Mouse (Mus musculus): ENCODE results near the gene St6galnac3. TPM values are rescaled to one million over a fixed set of nuclear protein-coding genes. Genes with fewer than 3 reads are reported as not detected.
A peak's percentile ranks its signal among the peaks of the same experiment; 100 is the strongest.

Gene St6galnac3
- polyA plus RNA-seq, 1 experiment from 2014 or later: 23.7 TPM

DNA sequence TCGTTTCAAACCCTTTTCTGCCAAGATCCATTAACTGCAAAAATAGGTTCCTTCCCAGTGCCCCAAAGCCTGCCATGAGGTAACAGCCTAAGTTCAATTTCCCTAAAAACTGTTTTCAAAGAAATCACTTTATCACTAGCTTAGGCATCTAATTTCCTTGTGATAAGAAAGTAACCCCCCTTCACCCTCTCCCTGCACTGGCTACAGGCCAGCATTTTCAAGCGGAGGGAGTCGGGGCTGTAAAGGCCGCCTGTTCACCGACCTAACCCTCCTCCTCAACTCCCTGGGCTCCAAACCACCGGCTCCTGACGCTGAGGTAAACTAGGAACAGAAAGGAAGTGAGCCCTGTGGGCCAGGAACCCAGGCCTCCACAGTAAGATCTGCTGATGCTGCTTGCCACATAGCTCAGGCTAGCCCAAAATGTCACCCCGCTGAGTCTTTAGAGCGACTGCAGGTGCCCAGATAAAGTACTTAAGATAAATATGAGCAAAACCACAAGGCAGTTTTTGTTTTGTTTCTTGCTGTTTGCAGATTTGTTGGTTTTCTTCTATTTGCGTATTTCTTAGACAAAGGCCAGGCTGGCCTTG lies 61.0 kb downstream of the St6galnac3 start:
- ATAC-seq (ENCODE audit: insufficient number of reproducible peaks, insufficient read depth, low FRiP score, low read depth): no peak
- Histone ChIP-seq H3K27me3 (ENCODE audit: control insufficient read depth, insufficient read depth, low read length) (no peaks in the 10 kb centered on the region), H3K36me3 (ENCODE audit: control insufficient read depth, insufficient read depth, low read length) (no peaks in the 10 kb centered on the region), H3K4me2 (ENCODE audit: low read length) (no peak overlapping the region), H3K27ac (replicated peaks in 1 of 2; ENCODE audit: control insufficient read depth in 1 of 2, insufficient read depth in 1 of 2, low read depth in 2 of 2, low read length in 2 of 2) (0 out of 4 replicates have a peak overlapping the region, but pooled peaks of 1 of the 2 experiments have one; percentile 33), H3K4me1 (ENCODE audit: control insufficient read depth in 2 of 2, insufficient read depth in 2 of 2, low read length in 2 of 2) (peaks cover 6 to 20% of the 10 kb centered on the region in 2 experiments; a peak in 3 of 4 replicates), H3K4me3 (ENCODE audit: control insufficient read depth in 1 of 2, insufficient read depth in 1 of 2, low read depth in 1 of 2, low read length in 2 of 2) (no peak overlapping the region), H3K9me3 (ENCODE audit: control insufficient read depth, low read length) (no peaks in the 10 kb centered on the region), H3K9ac (ENCODE audit: low read length) (no peak overlapping the region)
- whole genome bisulfite sequencing: 41% methylated on average over 10 of the region's 10 CpGs

GRCm38 (mm10) chr3:153662796-153663195 lies 62.2 kb downstream of the St6galnac3 start:
- 80% methylated on average over 9 of the region's 9 CpGs for WGBS

GRCm38 (mm10) chr3:153661927-153662326 lies 63.0 kb downstream of the St6galnac3 start:
- no peak for ATAC-seq (ENCODE audit: insufficient number of reproducible peaks, insufficient read depth, low FRiP score, low read depth)
- H3K4me3 ChIP-seq (ENCODE audit: control insufficient read depth in 1 of 2, insufficient read depth in 1 of 2, low read depth in 1 of 2, low read length in 2 of 2): no peak overlapping the region
- peaks cover 4 to 11% of the 10 kb centered on the region in 2 experiments; a peak in 1 of 4 replicates for H3K4me1 ChIP-seq (ENCODE audit: control insufficient read depth in 2 of 2, insufficient read depth in 2 of 2, low read length in 2 of 2)
- 68% methylated on average over 7 of the region's 7 CpGs for WGBS
- H3K9ac ChIP-seq (ENCODE audit: low read length): no peak overlapping the region
- no peak overlapping the region for H3K4me2 ChIP-seq (ENCODE audit: low read length)
- no peak overlapping the region for H3K27ac ChIP-seq (replicated peaks in 1 of 2; ENCODE audit: control insufficient read depth in 1 of 2, insufficient read depth in 1 of 2, low read depth in 2 of 2, low read length in 2 of 2)
- no peaks in the 10 kb centered on the region for H3K9me3 ChIP-seq (ENCODE audit: control insufficient read depth, low read length)
- H3K36me3 ChIP-seq (ENCODE audit: control insufficient read depth, insufficient read depth, low read length): no peaks in the 10 kb centered on the region
- no peaks in the 10 kb centered on the region for H3K27me3 ChIP-seq (ENCODE audit: control insufficient read depth, insufficient read depth, low read length)

More at GRCm38 (mm10) chr3:153662796-153663195, 62.2 kb downstream of the St6galnac3 start:
- Histone ChIP-seq H3K9ac (ENCODE audit: low read length) (no peak overlapping the region), H3K4me3 (ENCODE audit: control insufficient read depth in 1 of 2, insufficient read depth in 1 of 2, low read depth in 1 of 2, low read length in 2 of 2) (no peak overlapping the region), H3K9me3 (ENCODE audit: control insufficient read depth, low read length) (no peaks in the 10 kb centered on the region), H3K4me1 (ENCODE audit: control insufficient read depth in 2 of 2, insufficient read depth in 2 of 2, low read length in 2 of 2) (peaks cover 4 to 11% of the 10 kb centered on the region in 2 experiments; a peak in 1 of 4 replicates), H3K4me2 (ENCODE audit: low read length) (no peak overlapping the region), H3K27ac (replicated peaks in 1 of 2; ENCODE audit: control insufficient read depth in 1 of 2, insufficient read depth in 1 of 2, low read depth in 2 of 2, low read length in 2 of 2) (no peak overlapping the region), H3K36me3 (ENCODE audit: control insufficient read depth, insufficient read depth, low read length) (no peaks in the 10 kb centered on the region), H3K27me3 (ENCODE audit: control insufficient read depth, insufficient read depth, low read length) (no peaks in the 10 kb centered on the region)
- no peak for ATAC-seq (ENCODE audit: insufficient number of reproducible peaks, insufficient read depth, low FRiP score, low read depth)

DNA sequence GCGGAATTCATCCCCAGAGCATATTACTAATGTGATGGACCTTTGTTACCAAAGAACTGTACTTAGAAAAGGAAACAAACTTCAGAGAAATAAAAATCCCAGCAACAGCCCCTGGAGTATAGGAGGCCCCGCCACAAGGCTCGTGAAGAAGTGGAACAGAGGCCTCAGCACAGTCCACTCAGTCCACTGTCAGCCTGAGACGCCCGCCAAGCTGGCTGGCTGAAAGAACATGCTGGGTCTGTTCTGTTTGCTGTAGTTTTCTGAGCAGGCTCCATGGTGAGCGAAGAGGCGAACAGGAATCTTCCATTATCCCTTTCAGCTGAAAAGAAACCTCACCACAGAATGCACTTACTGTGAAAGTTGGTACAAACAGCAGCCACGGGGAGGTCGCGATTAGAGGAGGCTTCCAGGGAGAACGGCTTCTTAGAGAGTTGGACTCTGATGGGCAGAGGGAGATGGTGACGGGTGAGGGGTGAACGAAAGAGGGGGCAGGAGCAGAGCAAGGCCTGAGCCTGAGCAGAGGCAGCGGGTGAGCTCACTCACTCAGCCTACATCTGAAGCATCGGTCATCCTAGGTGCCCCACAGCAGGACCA lies 65.3 kb downstream of the St6galnac3 start:
- WGBS: 83% methylated on average over 15 of the region's 15 CpGs
- Histone ChIP-seq H3K4me2 (ENCODE audit: low read length) (no peak overlapping the region), H3K9ac (ENCODE audit: low read length) (no peak overlapping the region), H3K36me3 (ENCODE audit: control insufficient read depth, insufficient read depth, low read length) (no peaks in the 10 kb centered on the region), H3K27me3 (ENCODE audit: control insufficient read depth, insufficient read depth, low read length) (0 out of 2 replicates have a peak, but pooled peaks cover 3% of the 10 kb centered on the region), H3K4me1 (ENCODE audit: control insufficient read depth in 2 of 2, insufficient read depth in 2 of 2, low read length in 2 of 2) (peaks cover 4 to 7% of the 10 kb centered on the region in 2 experiments; a peak in 1 of 4 replicates), H3K4me3 (ENCODE audit: control insufficient read depth in 1 of 2, insufficient read depth in 1 of 2, low read depth in 1 of 2, low read length in 2 of 2) (no peak overlapping the region), H3K9me3 (ENCODE audit: control insufficient read depth, low read length) (no peaks in the 10 kb centered on the region), H3K27ac (replicated peaks in 1 of 2; ENCODE audit: control insufficient read depth in 1 of 2, insufficient read depth in 1 of 2, low read depth in 2 of 2, low read length in 2 of 2) (no peak overlapping the region)
- ATAC-seq (ENCODE audit: insufficient number of reproducible peaks, insufficient read depth, low FRiP score, low read depth): no peak

- no peaks in the 10 kb centered on the region; a peak in 1 of 4 replicates for H3K4me1 ChIP-seq (ENCODE audit: control insufficient read depth in 2 of 2, insufficient read depth in 2 of 2, low read length in 2 of 2)
- 60% methylated on average over 22 of the region's 22 CpGs for WGBS
- H3K9me3 ChIP-seq (ENCODE audit: control insufficient read depth, low read length): no peaks in the 10 kb centered on the region
- H3K36me3 ChIP-seq (ENCODE audit: control insufficient read depth, insufficient read depth, low read length): no peaks in the 10 kb centered on the region
- ATAC-seq (ENCODE audit: insufficient number of reproducible peaks, insufficient read depth, low FRiP score, low read depth): no peak
- no peak overlapping the region for H3K4me2 ChIP-seq (ENCODE audit: low read length)
- no peak overlapping the region for H3K4me3 ChIP-seq (ENCODE audit: control insufficient read depth in 1 of 2, insufficient read depth in 1 of 2, low read depth in 1 of 2, low read length in 2 of 2)
- no peak overlapping the region for H3K9ac ChIP-seq (ENCODE audit: low read length)
- H3K27ac ChIP-seq (replicated peaks in 1 of 2; ENCODE audit: control insufficient read depth in 1 of 2, insufficient read depth in 1 of 2, low read depth in 2 of 2, low read length in 2 of 2): no peak overlapping the region
- H3K27me3 ChIP-seq (ENCODE audit: control insufficient read depth, insufficient read depth, low read length): 0 out of 2 replicates have a peak, but pooled peaks cover 3% of the 10 kb centered on the region
Measured at GRCm38 (mm10) chr3:153658051-153658777, 66.8 kb downstream of the St6galnac3 start.

DNA sequence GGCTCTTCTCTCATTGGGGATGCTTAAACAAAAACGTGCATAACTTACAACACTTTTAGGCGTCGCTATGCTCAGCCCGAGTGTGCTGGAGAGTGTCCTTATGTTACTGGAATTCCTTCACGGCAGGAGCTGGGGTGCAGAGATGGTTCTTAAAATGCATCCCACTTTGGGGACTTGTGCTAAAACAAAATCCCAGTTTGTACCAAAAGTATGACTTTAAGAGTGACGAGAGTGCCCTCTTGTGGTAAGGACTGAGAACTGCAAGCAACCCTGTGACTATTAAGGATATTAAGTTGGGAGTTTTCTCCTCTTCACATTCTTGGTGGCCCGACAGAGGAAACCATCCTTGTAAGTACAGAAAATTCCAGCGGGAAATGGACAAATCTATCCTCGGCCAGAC lies 69.9 kb downstream of the St6galnac3 start:
- H3K9ac ChIP-seq (ENCODE audit: low read length): no peak overlapping the region
- H3K9me3 ChIP-seq (ENCODE audit: control insufficient read depth, low read length): no peaks in the 10 kb centered on the region
- 28% methylated on average over 9 of the region's 9 CpGs for whole genome bisulfite sequencing
- no peaks in the 10 kb centered on the region for H3K4me1 ChIP-seq (ENCODE audit: control insufficient read depth in 2 of 2, insufficient read depth in 2 of 2, low read length in 2 of 2)
- H3K36me3 ChIP-seq (ENCODE audit: control insufficient read depth, insufficient read depth, low read length): no peaks in the 10 kb centered on the region
- 0 out of 2 replicates have a peak, but pooled peaks cover 3% of the 10 kb centered on the region for H3K27me3 ChIP-seq (ENCODE audit: control insufficient read depth, insufficient read depth, low read length)
- no peak overlapping the region for H3K27ac ChIP-seq (replicated peaks in 1 of 2; ENCODE audit: control insufficient read depth in 1 of 2, insufficient read depth in 1 of 2, low read depth in 2 of 2, low read length in 2 of 2)
- no peak overlapping the region for H3K4me3 ChIP-seq (ENCODE audit: control insufficient read depth in 1 of 2, insufficient read depth in 1 of 2, low read depth in 1 of 2, low read length in 2 of 2)
- no peak for ATAC-seq (ENCODE audit: insufficient number of reproducible peaks, insufficient read depth, low FRiP score, low read depth)
- no peak overlapping the region for H3K4me2 ChIP-seq (ENCODE audit: low read length)

DNA sequence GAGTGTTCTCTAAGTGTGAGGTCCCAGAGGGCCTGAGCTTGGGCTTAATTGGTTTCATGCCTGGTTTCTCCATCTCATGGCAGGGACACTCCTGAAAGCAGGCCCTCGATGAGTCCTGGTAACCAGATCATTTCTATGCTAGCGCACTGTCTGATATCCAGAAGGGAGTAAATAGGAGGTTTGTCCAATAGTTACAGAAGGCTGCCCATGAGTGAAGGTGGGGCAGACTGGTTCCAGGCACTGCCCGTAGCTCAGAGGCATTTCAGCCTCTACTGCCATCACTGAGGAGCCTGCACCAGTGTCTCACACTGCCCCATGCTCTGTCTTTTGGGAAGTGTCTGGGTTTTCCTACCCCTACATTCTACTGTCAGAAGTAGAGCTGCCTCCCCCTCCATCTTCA lies 72.1 kb downstream of the St6galnac3 start:
- Histone ChIP-seq H3K4me2 (ENCODE audit: low read length) (no peak overlapping the region), H3K9me3 (ENCODE audit: control insufficient read depth, low read length) (no peaks in the 10 kb centered on the region), H3K27ac (replicated peaks in 1 of 2; ENCODE audit: control insufficient read depth in 1 of 2, insufficient read depth in 1 of 2, low read depth in 2 of 2, low read length in 2 of 2) (no peak overlapping the region), H3K4me3 (ENCODE audit: control insufficient read depth in 1 of 2, insufficient read depth in 1 of 2, low read depth in 1 of 2, low read length in 2 of 2) (no peak overlapping the region), H3K4me1 (ENCODE audit: control insufficient read depth in 2 of 2, insufficient read depth in 2 of 2, low read length in 2 of 2) (no peaks in the 10 kb centered on the region), H3K27me3 (ENCODE audit: control insufficient read depth, insufficient read depth, low read length) (0 out of 2 replicates have a peak, but pooled peaks cover 3% of the 10 kb centered on the region), H3K36me3 (ENCODE audit: control insufficient read depth, insufficient read depth, low read length) (no peaks in the 10 kb centered on the region), H3K9ac (ENCODE audit: low read length) (no peak overlapping the region)
- 80% methylated on average over 3 of the region's 3 CpGs for WGBS
- ATAC-seq (ENCODE audit: insufficient number of reproducible peaks, insufficient read depth, low FRiP score, low read depth): no peak; the same call in 1 of the 2 replicates

Measured in heart, embryonic 14.5 days (tissue).